Mouse (Mus musculus): ENCODE measurements at regions not wholly inside any gene's neighbourhood (a gene's known extent, or its start where the extent isn't known, plus 50 kb on each side); places are given as distances from the start of the nearest gene placed in this dataset.

- Histone ChIP-seq H3K4me3 (ENCODE audit: low read depth, low read length) (no peak overlapping the region), H3K4me1 (ENCODE audit: insufficient read depth) (no peaks in the 10 kb centered on the region), H3K27ac (ENCODE audit: low read depth) (no peak overlapping the region), H3K9ac (replicated peaks) (no peak overlapping the region), H3K27me3 (ENCODE audit: insufficient read depth, low read length) (no peaks in the 10 kb centered on the region), H3K36me3 (replicated peaks; ENCODE audit: insufficient read depth, low read length) (no peaks in the 10 kb centered on the region), H3K4me2 (ENCODE audit: low read depth, low read length) (no peak overlapping the region), H3K9me3 (ENCODE audit: low read length) (no peaks in the 10 kb centered on the region)
- TF ChIP-seq CTCF (IDR thresholded peaks at IDR 0.05; ENCODE audit: low read depth) (no peak), EP300 (IDR thresholded peaks at IDR 0.05; ENCODE audit: low read depth) (no peak)
- ATAC-seq (no peak), DNase-seq (no peak)
- WGBS (ENCODE audit: insufficient replicate concordance): 71% methylated on average over 11 of the region's 11 CpGs
Measured at GRCm38 (mm10) chr9:118302785-118303384, 152.9 kb upstream of the Cmc1 start.

GRCm38 (mm10) chr9:118318357-118319140 is 159.5 kb upstream of the Eomes start:
- Histone ChIP-seq H3K4me1 (ENCODE audit: insufficient read depth) (no peaks in the 10 kb centered on the region), H3K9ac (replicated peaks) (no peak overlapping the region), H3K36me3 (replicated peaks; ENCODE audit: insufficient read depth, low read length) (no peaks in the 10 kb centered on the region), H3K4me3 (ENCODE audit: low read depth, low read length) (no peak overlapping the region), H3K9me3 (ENCODE audit: low read length) (no peaks in the 10 kb centered on the region), H3K27me3 (ENCODE audit: insufficient read depth, low read length) (no peaks in the 10 kb centered on the region), H3K4me2 (ENCODE audit: low read depth, low read length) (no peak overlapping the region), H3K27ac (ENCODE audit: low read depth) (no peak overlapping the region)
- 80% methylated on average over 18 of the region's 18 CpGs for WGBS (ENCODE audit: insufficient replicate concordance)
- TF ChIP-seq EP300 (IDR thresholded peaks at IDR 0.05; ENCODE audit: low read depth): no peak
- no peak for TF ChIP-seq CTCF (IDR thresholded peaks at IDR 0.05; ENCODE audit: low read depth)
- DNase-seq: no peak
- ATAC-seq: no peak

- 57% methylated on average over 12 of the region's 12 CpGs for WGBS (ENCODE audit: insufficient replicate concordance)
- DNase-seq: no peak
- Histone ChIP-seq H3K27me3 (ENCODE audit: insufficient read depth, low read length) (no peaks in the 10 kb centered on the region), H3K4me2 (ENCODE audit: low read depth, low read length) (no peak overlapping the region), H3K9me3 (ENCODE audit: low read length) (no peaks in the 10 kb centered on the region), H3K27ac (ENCODE audit: low read depth) (no peak overlapping the region), H3K9ac (replicated peaks) (no peak overlapping the region), H3K4me3 (ENCODE audit: low read depth, low read length) (no peak overlapping the region), H3K4me1 (ENCODE audit: insufficient read depth) (no peaks in the 10 kb centered on the region), H3K36me3 (replicated peaks; ENCODE audit: insufficient read depth, low read length) (no peaks in the 10 kb centered on the region)
- TF ChIP-seq EP300 (IDR thresholded peaks at IDR 0.05; ENCODE audit: low read depth): no peak
- no peak for TF ChIP-seq CTCF (IDR thresholded peaks at IDR 0.05; ENCODE audit: low read depth)
- no peak for ATAC-seq
Measured at GRCm38 (mm10) chr9:118323796-118324195, 154.2 kb upstream of the Eomes start.

- H3K4me1 ChIP-seq (ENCODE audit: insufficient read depth): no peaks in the 10 kb centered on the region
- 72% methylated on average over 9 of the region's 9 CpGs for WGBS (ENCODE audit: insufficient replicate concordance)
- no peak for ATAC-seq
Measured at GRCm38 (mm10) chr9:118326656-118327055, 151.4 kb upstream of the Eomes start.

GRCm38 (mm10) chr9:118327904-118328303 is 150.1 kb upstream of the Eomes start:
- Histone ChIP-seq H3K9ac (replicated peaks) (no peak overlapping the region), H3K36me3 (replicated peaks; ENCODE audit: insufficient read depth, low read length) (no peaks in the 10 kb centered on the region), H3K9me3 (ENCODE audit: low read length) (no peaks in the 10 kb centered on the region), H3K4me2 (ENCODE audit: low read depth, low read length) (no peak overlapping the region), H3K4me1 (ENCODE audit: insufficient read depth) (no peaks in the 10 kb centered on the region), H3K4me3 (ENCODE audit: low read depth, low read length) (no peak overlapping the region), H3K27ac (ENCODE audit: low read depth) (no peak overlapping the region), H3K27me3 (ENCODE audit: insufficient read depth, low read length) (no peaks in the 10 kb centered on the region)
- 79% methylated on average over 6 of the region's 6 CpGs for WGBS (ENCODE audit: insufficient replicate concordance)
- no peak for TF ChIP-seq EP300 (IDR thresholded peaks at IDR 0.05; ENCODE audit: low read depth)
- TF ChIP-seq CTCF (IDR thresholded peaks at IDR 0.05; ENCODE audit: low read depth): no peak
- ATAC-seq (no peak), DNase-seq (no peak)

More at GRCm38 (mm10) chr9:118326656-118327055, 151.4 kb upstream of the Eomes start:
- no peaks in the 10 kb centered on the region for H3K9me3 ChIP-seq (ENCODE audit: low read length)
- TF ChIP-seq CTCF (IDR thresholded peaks at IDR 0.05; ENCODE audit: low read depth) (no peak), EP300 (IDR thresholded peaks at IDR 0.05; ENCODE audit: low read depth) (no peak)
- no peaks in the 10 kb centered on the region for H3K36me3 ChIP-seq (replicated peaks; ENCODE audit: insufficient read depth, low read length)
- no peak overlapping the region for H3K4me2 ChIP-seq (ENCODE audit: low read depth, low read length)
- no peaks in the 10 kb centered on the region for H3K27me3 ChIP-seq (ENCODE audit: insufficient read depth, low read length)
- H3K27ac ChIP-seq (ENCODE audit: low read depth): no peak overlapping the region
- H3K9ac ChIP-seq (replicated peaks): no peak overlapping the region
- no peak overlapping the region for H3K4me3 ChIP-seq (ENCODE audit: low read depth, low read length)
- no peak for DNase-seq

- Histone ChIP-seq H3K4me1 (ENCODE audit: insufficient read depth) (no peaks in the 10 kb centered on the region), H3K4me3 (ENCODE audit: low read depth, low read length) (0 out of 2 replicates have a peak overlapping the region, but pooled peaks have one; percentile 10), H3K27ac (ENCODE audit: low read depth) (no peak overlapping the region), H3K9me3 (ENCODE audit: low read length) (no peaks in the 10 kb centered on the region), H3K4me2 (ENCODE audit: low read depth, low read length) (peak overlapping the region; percentile 22; the same call in 1 of the 2 replicates), H3K9ac (replicated peaks) (no peak overlapping the region), H3K27me3 (ENCODE audit: insufficient read depth, low read length) (no peaks in the 10 kb centered on the region), H3K36me3 (replicated peaks; ENCODE audit: insufficient read depth, low read length) (no peaks in the 10 kb centered on the region)
- TF ChIP-seq CTCF (IDR thresholded peaks at IDR 0.05; ENCODE audit: low read depth) (no peak), EP300 (IDR thresholded peaks at IDR 0.05; ENCODE audit: low read depth) (no peak)
- DNase-seq (no peak), ATAC-seq (no peak)
- WGBS (ENCODE audit: insufficient replicate concordance): 50% methylated on average over 12 of the region's 12 CpGs
Measured at GRCm38 (mm10) chr9:118341401-118341800, 136.6 kb upstream of the Eomes start.
